Mouse (Mus musculus) retina, postnatal 7 days (tissue): ENCODE results near the gene Klhl12.
"Not testable (repeated sequence)": the region's sequence is repeated elsewhere in the genome, so short reads cannot be mapped to it uniquely, and the experiment has no call there.

Source experiments
- DNase-seq: peaks from one replicate; pipeline ENCODE4 v3.0.0-alpha.2; 2012; ENCODE audit warnings: low read depth, low spot score

Klhl12 gene

GRCm38 (mm10) chr1:134454904-134455824, at the start of gene Klhl12:
Gene Klhl12, plus strand, starts transcription at chr1:134455531.
- DNase-seq = peak; percentile 84

DNA sequence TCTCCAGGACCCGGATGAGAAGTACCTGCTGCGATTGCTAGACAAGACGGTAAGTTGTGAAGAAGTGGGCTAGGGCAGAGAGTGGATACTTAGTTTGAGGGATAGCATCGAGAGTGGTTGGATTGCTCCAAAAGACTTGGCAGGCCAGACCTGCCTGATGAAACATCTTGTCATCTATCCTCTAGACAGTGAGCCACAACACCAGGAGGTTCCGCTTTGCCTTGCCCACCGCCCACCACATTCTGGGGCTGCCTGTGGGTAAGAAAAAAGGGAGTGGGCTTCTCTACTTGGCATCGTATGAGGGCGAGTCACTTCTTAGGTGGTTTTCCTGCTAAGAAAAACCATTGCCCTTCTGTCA, 48.9 kb upstream of the Klhl12 start:
- DNase-seq = no peak

GRCm38 (mm10) chr1:134408080-134408479, 47.3 kb upstream of the Klhl12 start:
- no peak for DNase-seq

- DNase-seq = no peak
Observed at GRCm38 (mm10) chr1:134411706-134412629, 43.4 kb upstream of the Klhl12 start.

- DNase-seq = no peak
Observed at GRCm38 (mm10) chr1:134414038-134414437, 41.3 kb upstream of the Klhl12 start.

DNA sequence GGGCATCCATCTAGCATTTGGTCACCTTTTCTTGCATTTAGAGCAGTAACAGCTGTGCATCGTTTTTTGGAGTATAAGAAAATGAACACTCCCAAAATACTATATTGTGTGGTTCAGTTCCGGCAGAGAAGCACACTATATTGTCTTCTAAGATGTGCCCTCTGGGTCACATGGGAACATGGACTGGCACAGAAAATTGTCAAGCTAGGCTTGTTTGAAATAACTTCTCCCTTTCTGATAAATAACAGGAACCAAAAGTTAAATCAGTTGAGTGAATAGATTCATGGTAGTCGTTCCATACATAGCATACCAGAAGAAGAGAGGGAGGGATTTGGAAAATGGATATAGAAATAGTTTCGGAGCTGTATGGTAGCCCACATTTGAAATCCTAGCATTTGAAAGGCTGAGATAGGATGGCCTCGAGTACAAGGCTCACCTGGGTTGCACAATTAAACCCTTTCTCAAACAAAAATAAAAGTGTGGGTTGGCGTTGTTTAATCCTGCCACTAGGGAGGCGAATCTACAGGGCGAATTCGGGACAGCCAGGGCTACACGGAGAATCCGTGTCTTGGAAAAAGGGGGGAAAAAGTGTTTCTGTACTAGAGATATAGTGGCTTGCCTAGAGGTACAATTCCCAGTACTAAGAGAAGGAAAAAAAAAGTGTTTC, 40.7 kb upstream of the Klhl12 start:
- peak; percentile 24 for DNase-seq

DNA sequence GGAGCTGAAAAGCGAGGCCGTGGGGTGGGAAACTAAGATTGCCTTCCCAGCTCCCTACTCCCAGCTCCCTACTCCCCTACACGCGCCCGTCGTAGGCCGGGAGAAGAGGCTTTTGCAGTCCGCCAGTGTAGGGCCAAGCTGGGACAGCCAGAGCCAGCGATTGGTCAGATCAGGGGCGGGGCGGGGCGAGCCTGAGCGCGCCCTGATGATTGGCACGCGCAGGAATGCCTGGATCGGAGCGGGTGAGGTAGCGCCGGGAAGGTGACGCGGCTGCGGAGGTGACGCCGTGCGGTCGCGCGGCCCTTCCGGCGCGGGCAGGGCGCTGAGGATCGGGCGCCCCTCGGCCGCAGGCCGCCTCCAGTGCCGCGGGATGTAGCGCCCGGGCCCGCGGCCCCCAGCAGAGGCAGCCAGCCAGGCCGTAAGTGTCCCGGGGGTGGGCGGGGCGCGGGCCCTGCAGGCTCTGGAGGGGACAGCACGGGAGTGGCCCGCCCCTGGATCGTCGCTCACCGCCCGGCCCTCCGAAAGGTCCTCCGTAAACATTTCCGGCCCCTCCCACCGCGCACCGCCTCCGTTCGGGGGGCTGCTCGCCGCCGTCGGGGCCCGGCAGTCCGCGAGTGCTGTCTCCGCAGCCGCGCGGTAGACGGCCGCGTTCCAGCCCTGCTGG, 40.0 kb upstream of the Klhl12 start, which contains the start of gene Adipor1:
Gene Adipor1, plus strand, starts transcription at position 211 of the 664 bp plus-strand sequence.
- peak; percentile 92 for DNase-seq

- DNase-seq = no peak
Observed at GRCm38 (mm10) chr1:134418414-134418975, 36.8 kb upstream of the Klhl12 start.

DNA sequence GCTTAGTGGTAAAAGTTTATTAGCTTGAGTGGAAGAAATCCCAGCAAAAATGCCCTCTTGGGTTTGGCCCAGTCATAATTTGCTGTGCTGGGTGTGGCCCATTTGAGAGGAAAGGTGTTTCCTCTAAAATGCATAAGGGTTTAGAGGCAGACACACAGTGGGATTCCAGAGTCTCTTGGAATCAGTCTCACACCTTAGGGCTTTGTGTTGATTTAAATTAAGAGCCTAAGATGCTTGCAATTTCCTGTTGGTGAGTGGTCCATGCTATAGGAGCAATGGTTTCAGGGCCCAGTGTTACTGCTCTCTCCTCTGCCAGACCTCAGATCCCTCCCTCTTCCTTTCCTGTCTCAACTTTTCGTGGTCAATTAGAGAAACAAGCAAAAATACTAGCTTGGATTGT, 36.2 kb upstream of the Klhl12 start:
- DNase-seq = no peak

- DNase-seq = no peak
Observed at GRCm38 (mm10) chr1:134419751-134420458, 35.4 kb upstream of the Klhl12 start.

DNA sequence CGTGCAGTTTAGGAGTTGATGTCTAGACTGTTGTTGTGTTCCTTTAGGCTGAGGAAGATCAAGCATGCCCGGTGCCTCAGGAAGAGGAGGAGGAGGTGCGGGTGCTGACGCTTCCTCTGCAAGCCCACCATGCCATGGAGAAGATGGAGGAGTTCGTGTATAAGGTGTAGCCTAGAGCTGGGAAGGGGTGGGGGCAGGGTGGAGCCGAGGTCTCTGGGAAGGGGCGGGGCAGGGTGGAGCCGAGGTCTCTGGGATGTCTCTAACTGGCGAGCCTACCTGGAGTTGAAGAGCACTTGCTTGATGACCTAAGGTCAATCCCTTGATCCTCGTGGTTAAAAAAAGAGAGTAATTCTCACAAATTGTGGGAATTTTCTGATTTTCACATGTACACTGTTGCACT, 31.4 kb upstream of the Klhl12 start:
- no peak for DNase-seq

GRCm38 (mm10) chr1:134426289-134426688, 29.0 kb upstream of the Klhl12 start:
- no peak for DNase-seq

- DNase-seq = no peak
Observed at GRCm38 (mm10) chr1:134433002-134433401, 22.3 kb upstream of the Klhl12 start.

DNA sequence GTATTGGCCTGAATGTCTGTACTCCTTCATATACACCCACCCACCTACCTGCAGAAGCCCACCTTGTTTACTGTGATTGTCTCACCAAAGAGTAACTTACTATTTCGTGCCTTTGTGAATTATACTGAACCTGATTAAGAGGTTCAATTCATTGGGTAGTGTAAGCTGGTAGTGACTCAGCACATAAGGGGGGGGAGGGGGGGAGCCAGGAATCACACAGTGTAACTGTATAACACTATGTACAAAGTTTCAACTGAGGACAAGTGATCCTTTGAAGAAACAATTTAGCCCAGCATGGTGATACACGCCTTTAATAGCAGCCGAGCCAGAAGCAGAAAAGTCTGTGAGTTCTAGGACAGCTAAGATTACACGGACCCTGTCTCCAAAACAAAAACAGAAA, 21.9 kb upstream of the Klhl12 start:
- no peak for DNase-seq

DNA sequence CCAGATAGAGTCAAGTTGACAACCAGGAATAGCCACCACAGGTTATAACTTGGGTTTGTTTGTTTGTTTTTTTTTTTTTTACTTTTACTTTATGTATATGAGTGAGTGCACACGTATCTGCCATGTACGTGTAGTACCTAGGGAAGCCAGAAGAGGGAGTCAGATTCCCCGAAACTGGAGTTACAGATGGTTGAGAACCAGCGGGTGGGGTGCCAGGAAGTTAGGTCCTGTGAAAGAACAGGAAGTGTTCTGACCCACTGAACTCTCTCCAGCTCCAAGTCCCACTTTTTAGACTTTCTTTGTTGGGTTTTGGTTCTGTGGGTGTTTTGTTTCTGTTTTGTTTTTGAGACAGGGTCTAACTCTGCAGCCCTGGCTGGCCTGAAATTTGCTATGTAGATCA, 19.9 kb upstream of the Klhl12 start:
- DNase-seq = no peak

- no peak for DNase-seq
Observed at GRCm38 (mm10) chr1:134440437-134440836, 14.9 kb upstream of the Klhl12 start.

- DNase-seq = not testable (repeated sequence)
Observed at GRCm38 (mm10) chr1:134441737-134442136, 13.6 kb upstream of the Klhl12 start.

DNA sequence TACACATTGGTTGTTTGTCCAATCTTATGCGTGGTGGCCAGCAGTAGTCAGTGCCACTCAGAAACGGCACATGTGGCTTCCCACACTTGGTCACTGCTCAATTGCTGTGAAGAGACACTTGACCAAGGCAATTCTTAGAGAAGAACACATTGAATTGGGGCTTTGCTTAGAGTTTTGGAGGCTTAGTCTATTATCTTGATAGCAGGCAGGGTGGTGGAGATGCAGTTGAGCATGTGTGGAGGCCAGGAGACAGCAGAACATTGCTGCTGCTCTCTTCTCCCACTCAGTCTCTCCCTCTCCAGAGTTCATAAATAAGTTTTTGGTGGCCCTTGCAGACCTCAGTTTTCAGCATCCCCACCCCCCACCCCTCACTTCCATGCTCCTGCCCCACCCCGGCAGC, 12.9 kb upstream of the Klhl12 start:
- DNase-seq = no peak

GRCm38 (mm10) chr1:134443288-134443687, 12.0 kb upstream of the Klhl12 start:
- DNase-seq = not testable (repeated sequence)

DNA sequence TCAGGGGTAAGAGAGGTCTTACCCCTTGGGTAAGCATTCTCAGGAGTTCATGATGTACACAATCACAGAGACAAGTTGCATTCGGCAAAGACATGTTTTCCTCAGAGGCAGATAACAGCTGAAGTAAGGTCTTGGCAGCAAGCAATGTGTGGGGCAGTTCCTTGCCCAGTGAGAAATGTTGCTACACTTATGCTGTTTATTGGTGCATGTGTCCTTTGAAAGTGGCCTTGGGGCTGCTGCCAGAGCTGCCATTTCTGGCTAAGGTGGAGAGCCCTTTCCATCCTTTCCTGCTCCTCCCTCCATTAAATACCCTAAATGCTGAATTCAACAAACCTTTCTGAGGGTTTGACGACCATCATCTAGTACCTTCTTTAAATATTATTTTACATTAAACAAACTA, 9.9 kb upstream of the Klhl12 start:
- DNase-seq = no peak
